Mouse (Mus musculus) ES-Bruce4 (cell line): Measurements from ENCODE around the gene Ramp2.

Source experiments
- CTCF ChIP-seq: IDR thresholded peaks from one replicate; pipeline ENCODE4 v1.8.1; 2011; ENCODE audit warnings: low read depth, low read length
- POLR2A ChIP-seq: IDR thresholded peaks from one replicate; pipeline ENCODE4 v1.8.1; 2011; ENCODE audit warnings: low read length; ENCODE audit not compliant: insufficient read depth

DNA sequence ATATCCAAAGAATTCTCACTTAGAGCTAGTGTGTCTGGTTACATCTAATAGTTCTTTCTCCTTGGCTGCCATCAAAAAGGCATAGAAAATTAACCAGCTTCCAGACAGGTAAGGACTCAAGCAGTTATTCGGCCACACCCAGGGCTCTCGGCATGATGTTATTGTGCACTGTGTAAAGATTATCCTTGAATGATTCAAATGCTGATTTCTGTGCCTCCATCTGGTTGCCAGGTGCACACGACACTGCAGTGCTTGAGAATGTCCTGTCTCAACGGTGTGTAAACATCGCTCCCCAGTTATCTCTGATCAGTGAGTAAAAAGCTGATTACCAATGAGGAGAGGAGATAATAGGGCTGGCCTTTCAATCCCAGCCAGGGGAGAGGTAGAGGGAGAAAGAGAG is 61.9 kb downstream of the Ramp2 start:
- TF ChIP-seq POLR2A, result no peak
- TF ChIP-seq CTCF, result no peak
